Mouse (Mus musculus) forebrain, embryonic 16.5 days (tissue): ENCODE data around the gene N4bp2l1. TPM values are rescaled to one million over a fixed set of nuclear protein-coding genes. Genes with fewer than 3 reads are reported as not detected.

Source experiments
- ATAC-seq: fragments of 200-750 bp; cut with Nextera tagmentation; 2 replicates; pipeline ENCODE4 v1.8.0; 2017; ENCODE audit warnings: mild to moderate bottlenecking, moderate library complexity
- H3K27ac ChIP-seq: fragments of 300-500 bp; sonication (generic); 2 replicates; pipeline ENCODE4 v1.5.1; 2014; ENCODE audit warnings: low read length, control low read depth
- H3K27me3 ChIP-seq: fragments of 300-500 bp; sonication (generic); replicated peaks from 2 replicates; pipeline ENCODE4 v1.6.1; 2014; ENCODE audit warnings: low read length; ENCODE audit not compliant: control insufficient read depth, insufficient read depth
- H3K36me3 ChIP-seq: fragments of 300-500 bp; sonication (generic); 2 replicates; pipeline ENCODE4 v1.6.1; 2014; ENCODE audit not compliant: control insufficient read depth, insufficient read depth
- H3K4me1 ChIP-seq: fragments of 300-500 bp; sonication (generic); replicated peaks from 2 replicates; pipeline ENCODE4 v1.6.1; 2014; ENCODE audit warnings: low read length; ENCODE audit not compliant: control insufficient read depth, insufficient read depth
- H3K4me2 ChIP-seq: fragments of 300-500 bp; sonication (generic); 2 replicates; pipeline ENCODE4 v1.6.1; 2014; ENCODE audit warnings: mild to moderate bottlenecking, low read length, control low read depth
- H3K4me3 ChIP-seq: fragments of 300-500 bp; sonication (generic); replicated peaks from 2 replicates; pipeline ENCODE4 v1.5.1; 2014; ENCODE audit warnings: mild to moderate bottlenecking, low read length, control low read depth
- H3K9ac ChIP-seq: fragments of 300-500 bp; sonication (generic); replicated peaks from 2 replicates; pipeline ENCODE4 v1.6.1; 2014; ENCODE audit warnings: low read depth, low read length, control low read depth
- H3K9me3 ChIP-seq: fragments of 300-500 bp; sonication (generic); 2 replicates; pipeline ENCODE4 v1.6.1; 2016; ENCODE audit warnings: low read length; ENCODE audit not compliant: control insufficient read depth
- WGBS: fragments of 180-500 bp; shearing (Covaris S2); extraction: QIAGEN DNeasy Blood & Tissue Kit; methylation state at CpG from one replicate; pipeline ENCODE4 v1.1.7; 2014; 5-methylcytosine and 5-hydroxymethylcytosine counted together
- polyA plus RNA-seq: library from polyadenylated mRNA; unstranded; fragments of >200 nt; fragmentation: Nextera tagmentation; extraction: Ambion mirVana; gene quantifications from 2 replicates; pipeline ENCODE4 v1.2.1, GENCODE M21; 2015

The N4bp2l1 gene
- polyA plus RNA-seq, 1 experiment from 2014 or later: 12.9 TPM

DNA sequence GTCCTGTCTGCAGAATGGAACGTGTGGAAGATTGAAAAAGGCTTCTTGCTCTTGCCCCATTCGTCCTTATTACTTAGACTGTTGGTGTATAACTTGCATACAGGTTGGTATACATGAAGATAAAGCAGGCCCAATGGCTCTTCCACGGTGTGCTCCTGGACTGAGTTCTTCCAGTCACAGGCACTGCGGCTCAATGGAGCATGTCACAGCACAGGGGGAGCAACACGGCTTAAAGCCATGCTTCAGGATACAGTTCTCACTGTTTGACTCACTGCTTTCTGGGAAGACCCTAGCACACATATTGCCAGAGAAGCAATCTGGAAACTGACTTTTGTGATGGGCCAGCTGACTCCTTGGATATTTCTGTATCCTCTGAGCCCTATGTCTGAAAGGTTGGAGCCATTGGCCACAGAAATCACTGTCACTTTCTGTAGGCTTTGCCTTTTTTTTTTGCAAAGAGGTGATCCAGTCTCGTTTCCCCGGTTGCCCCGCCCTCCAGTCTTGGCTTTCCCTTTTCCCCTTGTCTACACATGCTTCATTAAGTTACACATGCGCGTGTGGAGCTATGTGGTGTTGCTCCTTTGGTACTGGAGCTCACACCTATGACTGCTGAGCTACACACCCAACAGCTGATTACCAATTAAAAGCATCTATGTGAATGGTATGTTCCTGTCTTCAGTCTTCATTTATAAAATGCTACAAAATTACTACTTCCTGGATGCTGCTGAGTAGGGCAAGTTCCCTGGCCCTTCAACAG, 21.8 kb upstream of the N4bp2l1 start:
- no peaks in the 10 kb centered on the region for H3K36me3 ChIP-seq
- WGBS: 91% methylated on average over 10 of the region's 10 CpGs
- no peaks in the 10 kb centered on the region for H3K4me1 ChIP-seq
- no peak overlapping the region for H3K9ac ChIP-seq
- ATAC-seq: no peak
- no peaks in the 10 kb centered on the region for H3K27me3 ChIP-seq
- no peak overlapping the region for H3K27ac ChIP-seq
- no peak overlapping the region for H3K4me3 ChIP-seq
- H3K9me3 ChIP-seq: no peaks in the 10 kb centered on the region
- H3K4me2 ChIP-seq: no peak overlapping the region

DNA sequence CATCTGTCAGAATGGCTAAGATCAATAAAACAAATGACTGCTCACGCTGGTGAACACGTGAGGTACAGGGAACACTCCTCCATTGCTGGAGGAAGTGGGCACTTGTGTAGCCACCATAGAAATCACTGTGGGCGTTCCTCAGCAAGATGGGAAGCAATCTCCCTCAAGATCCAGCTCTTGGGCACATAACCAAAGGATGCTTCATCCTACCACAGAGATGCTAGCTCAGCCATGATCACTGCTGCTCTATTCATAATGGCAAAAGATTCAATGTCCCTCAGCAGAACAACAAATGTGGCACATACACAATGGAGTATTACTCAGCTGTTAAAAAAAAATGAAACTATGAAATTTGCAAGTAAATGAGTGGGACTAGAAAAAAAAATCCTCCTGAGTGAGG, 19.7 kb upstream of the N4bp2l1 start:
- Histone ChIP-seq H3K27ac (no peak overlapping the region), H3K9me3 (no peaks in the 10 kb centered on the region), H3K4me2 (no peak overlapping the region), H3K4me3 (no peak overlapping the region), H3K9ac (no peak overlapping the region), H3K27me3 (no peaks in the 10 kb centered on the region), H3K4me1 (no peaks in the 10 kb centered on the region), H3K36me3 (no peaks in the 10 kb centered on the region)
- WGBS: 82% methylated on average over 3 of the region's 3 CpGs
- ATAC-seq: no peak

GRCm38 (mm10) chr5:150616216-150616615, 19.2 kb upstream of the N4bp2l1 start:
- 93% methylated on average over 2 of the region's 2 CpGs for WGBS
- no peak overlapping the region for H3K27ac ChIP-seq
- H3K36me3 ChIP-seq: no peaks in the 10 kb centered on the region

DNA sequence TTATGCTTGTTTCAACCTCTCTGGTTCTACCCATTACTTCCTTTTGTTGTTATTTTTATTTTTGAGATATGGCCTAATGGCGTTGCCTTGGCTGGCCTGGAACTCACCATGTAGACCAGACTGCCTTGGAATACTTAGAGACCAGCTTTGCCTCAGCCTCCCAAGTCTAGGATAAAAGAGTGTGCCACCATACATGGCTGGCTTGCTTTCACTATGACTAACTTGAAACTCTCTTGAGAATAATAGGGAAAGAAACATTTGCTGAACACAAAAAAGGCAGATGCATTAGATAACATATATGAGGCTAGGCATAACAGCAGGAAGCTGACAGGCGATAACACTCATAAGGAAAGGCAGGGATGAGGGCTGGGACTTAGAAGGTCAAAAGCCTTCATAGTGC, 17.1 kb upstream of the N4bp2l1 start:
- 88% methylated on average over 2 of the region's 2 CpGs for WGBS

More at GRCm38 (mm10) chr5:150616216-150616615, 19.2 kb upstream of the N4bp2l1 start:
- no peak overlapping the region for H3K9ac ChIP-seq
- H3K27me3 ChIP-seq: no peaks in the 10 kb centered on the region
- H3K4me2 ChIP-seq: no peak overlapping the region
- no peaks in the 10 kb centered on the region for H3K9me3 ChIP-seq
- no peak for ATAC-seq
- H3K4me3 ChIP-seq: no peak overlapping the region
- H3K4me1 ChIP-seq: no peaks in the 10 kb centered on the region

GRCm38 (mm10) chr5:150611697-150612096, 14.7 kb upstream of the N4bp2l1 start:
- Histone ChIP-seq H3K9ac (no peak overlapping the region), H3K27me3 (no peaks in the 10 kb centered on the region), H3K4me3 (no peak overlapping the region), H3K27ac (no peak overlapping the region), H3K9me3 (no peaks in the 10 kb centered on the region), H3K4me2 (no peak overlapping the region), H3K4me1 (no peaks in the 10 kb centered on the region), H3K36me3 (peaks cover 9% of the 10 kb centered on the region; the same call in 1 of the 2 replicates)
- 84% methylated on average over 12 of the region's 12 CpGs for WGBS
- no peak for ATAC-seq

More for the DNA sequence above, 17.1 kb upstream of the N4bp2l1 start:
- Histone ChIP-seq H3K27ac (no peak overlapping the region), H3K9me3 (no peaks in the 10 kb centered on the region), H3K9ac (no peak overlapping the region), H3K27me3 (no peaks in the 10 kb centered on the region), H3K4me2 (no peak overlapping the region), H3K36me3 (no peaks in the 10 kb centered on the region), H3K4me1 (no peaks in the 10 kb centered on the region), H3K4me3 (no peak overlapping the region)
- no peak for ATAC-seq

GRCm38 (mm10) chr5:150611136-150611535, 14.1 kb upstream of the N4bp2l1 start:
- no peak overlapping the region for H3K9ac ChIP-seq
- H3K27ac ChIP-seq: no peak overlapping the region
- H3K36me3 ChIP-seq: peaks cover 12% of the 10 kb centered on the region; the same call in 1 of the 2 replicates
- H3K9me3 ChIP-seq: no peaks in the 10 kb centered on the region
- ATAC-seq: no peak
- no peaks in the 10 kb centered on the region for H3K4me1 ChIP-seq
- no peak overlapping the region for H3K4me2 ChIP-seq
- no peaks in the 10 kb centered on the region for H3K27me3 ChIP-seq
- 90% methylated on average over 1 of the region's 1 CpGs for WGBS
- H3K4me3 ChIP-seq: no peak overlapping the region

DNA sequence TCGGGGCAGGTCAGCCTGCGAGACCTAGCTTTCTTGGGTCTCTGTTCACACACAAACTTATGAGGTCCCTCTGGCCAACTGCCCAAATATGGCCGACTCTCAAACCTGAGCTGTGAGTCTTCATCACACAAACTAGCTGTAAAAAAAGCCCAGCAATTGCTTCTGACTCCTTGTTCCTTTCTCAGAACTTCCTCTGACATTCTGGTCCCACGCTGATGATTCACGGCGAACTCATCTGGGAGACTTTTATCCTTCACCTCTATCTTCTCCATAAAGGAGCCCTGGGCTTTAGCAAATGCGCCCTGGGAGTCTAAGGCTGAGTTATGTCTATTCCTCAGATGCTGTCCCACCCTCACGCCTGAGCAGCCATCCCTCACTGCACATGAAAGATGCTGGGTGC, 10.6 kb upstream of the N4bp2l1 start:
- 95% methylated on average over 8 of the region's 8 CpGs for WGBS
- Histone ChIP-seq H3K4me3 (no peak overlapping the region), H3K4me1 (no peaks in the 10 kb centered on the region), H3K9me3 (no peaks in the 10 kb centered on the region), H3K36me3 (peaks cover 15% of the 10 kb centered on the region; the same call in 1 of the 2 replicates), H3K27ac (no peak overlapping the region), H3K27me3 (no peaks in the 10 kb centered on the region), H3K9ac (no peak overlapping the region), H3K4me2 (no peak overlapping the region)
- no peak for ATAC-seq

- H3K4me1 ChIP-seq: peaks cover 8% of the 10 kb centered on the region
- H3K9ac ChIP-seq: no peak overlapping the region
- no peaks in the 10 kb centered on the region for H3K27me3 ChIP-seq
- 94% methylated on average over 6 of the region's 6 CpGs for WGBS
- peaks cover 15% of the 10 kb centered on the region; the same call in 1 of the 2 replicates for H3K36me3 ChIP-seq
- H3K4me3 ChIP-seq: no peak overlapping the region
- H3K27ac ChIP-seq: no peak overlapping the region
- no peaks in the 10 kb centered on the region for H3K9me3 ChIP-seq
- no peak for ATAC-seq
- no peak overlapping the region for H3K4me2 ChIP-seq
Observed at GRCm38 (mm10) chr5:150606131-150606530, 9.1 kb upstream of the N4bp2l1 start.

DNA sequence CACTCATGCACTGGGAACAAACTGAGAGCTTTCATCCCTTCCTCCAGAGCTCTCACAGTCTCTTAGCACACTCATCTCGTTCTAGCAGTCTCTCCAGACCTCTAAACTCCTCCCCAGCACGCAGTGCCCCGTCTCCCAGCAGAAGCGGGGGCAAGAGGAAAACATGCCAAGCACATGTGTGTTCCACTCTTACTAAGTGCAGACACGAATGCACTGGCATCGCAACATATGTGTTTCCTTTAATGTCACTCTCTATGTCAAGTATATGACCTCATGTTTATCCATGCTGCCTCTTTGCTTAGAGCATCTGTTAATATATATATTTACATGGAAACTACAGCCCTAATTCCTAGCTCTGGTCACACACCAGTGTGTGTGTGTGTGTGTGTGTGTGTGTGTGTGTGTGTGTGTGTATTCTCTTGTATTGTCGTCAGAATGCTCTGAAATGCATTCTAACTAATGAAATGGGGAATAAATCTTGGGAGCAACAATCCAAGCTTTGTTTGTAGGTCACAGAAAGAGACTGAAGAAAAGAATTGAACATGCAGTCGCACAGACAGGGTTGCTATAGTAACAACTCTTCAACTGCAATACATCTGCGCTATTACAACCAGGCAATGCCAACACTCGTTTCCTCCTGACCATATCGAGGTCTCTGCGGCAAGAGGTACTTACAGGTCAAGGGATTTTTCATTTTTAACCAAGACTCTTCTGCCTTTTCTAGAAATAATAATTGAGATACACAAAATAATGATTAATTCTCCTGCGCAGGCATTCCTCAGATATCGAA, 4.6 kb upstream of the N4bp2l1 start:
- H3K9me3 ChIP-seq: no peaks in the 10 kb centered on the region
- ATAC-seq: peak; percentile 74; the same call in 1 of the 2 replicates
- WGBS: 56% methylated on average over 14 of the region's 14 CpGs
- no peak overlapping the region for H3K4me2 ChIP-seq
- H3K27ac ChIP-seq: no peak overlapping the region
- 0 out of 2 replicates have a peak, but pooled peaks cover 6% of the 10 kb centered on the region for H3K36me3 ChIP-seq
- peaks cover 10% of the 10 kb centered on the region for H3K4me1 ChIP-seq
- no peak overlapping the region for H3K9ac ChIP-seq
- no peak overlapping the region for H3K4me3 ChIP-seq
- no peaks in the 10 kb centered on the region for H3K27me3 ChIP-seq
